Mouse (Mus musculus) bone marrow macrophage, adult 2 months (primary cell): ENCODE results near the gene Cdc42se2.

Experiments used
- CTCF ChIP-seq: IDR thresholded peaks from 2 replicates; pipeline ENCODE4 v1.5.1; 2012; ENCODE audit warnings: low read depth, mild to moderate bottlenecking, low read length, moderate library complexity
- POLR2A ChIP-seq: IDR thresholded peaks from 2 replicates; pipeline ENCODE4 v1.6.1; 2012; ENCODE audit warnings: mild to moderate bottlenecking, low read depth, low read length, borderline replicate concordance

DNA sequence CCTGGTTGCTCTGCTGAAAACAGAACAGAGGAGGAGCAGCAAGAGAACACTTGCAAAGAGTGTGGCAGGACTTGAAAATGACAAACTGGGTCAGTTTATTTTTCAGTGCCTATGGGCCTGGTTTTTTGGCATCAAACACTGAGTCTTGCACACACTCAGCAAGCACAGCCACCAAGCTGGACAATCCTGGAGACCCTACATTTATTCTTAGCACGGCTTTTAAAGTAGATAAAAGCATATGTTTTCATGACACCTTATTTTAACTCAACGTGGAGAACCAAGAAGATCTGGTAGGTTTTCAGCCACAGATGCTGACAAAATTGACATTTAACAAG, 11.1 kb downstream of the Cdc42se2 start:
- no peak for TF ChIP-seq POLR2A
- no peak for TF ChIP-seq CTCF
